Mouse (Mus musculus) T-helper 17 cell (primary cell): Measurements from ENCODE around the gene Pars2.

Experiments
- in situ Hi-C, 2 experiments: fragments of 300-600 bp; cut with MboI, MseI; formaldehyde crosslinking; loops; 1 replicate in 1 of 2; 2 replicates in 1 of 2; pipeline ENCODE4 v1.15.1; 2025; ENCODE audit warnings: high pct_unique_total_duplicates in 2 of 2

Gene Pars2

DNA sequence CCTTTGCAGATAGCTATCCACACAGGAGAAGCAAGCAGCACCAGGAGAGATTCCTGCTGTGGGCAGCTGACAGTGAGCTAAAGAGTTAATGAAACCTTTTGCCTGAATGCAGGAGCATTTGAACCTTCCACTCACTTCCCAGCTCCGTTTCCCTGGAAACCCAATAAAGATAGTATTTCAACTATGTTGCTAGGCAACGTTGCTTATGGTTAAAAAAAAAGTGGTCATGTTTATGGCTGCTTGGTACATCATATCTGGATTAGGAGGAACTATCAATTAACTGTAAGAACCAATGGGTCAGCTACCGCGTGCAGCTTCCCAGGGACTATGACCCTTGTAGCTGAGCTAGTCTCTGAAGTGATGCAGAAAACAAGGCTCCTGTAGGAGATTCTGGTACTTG, 49.9 kb downstream of the Pars2 start:
- in situ Hi-C loops, result no loop called here

DNA sequence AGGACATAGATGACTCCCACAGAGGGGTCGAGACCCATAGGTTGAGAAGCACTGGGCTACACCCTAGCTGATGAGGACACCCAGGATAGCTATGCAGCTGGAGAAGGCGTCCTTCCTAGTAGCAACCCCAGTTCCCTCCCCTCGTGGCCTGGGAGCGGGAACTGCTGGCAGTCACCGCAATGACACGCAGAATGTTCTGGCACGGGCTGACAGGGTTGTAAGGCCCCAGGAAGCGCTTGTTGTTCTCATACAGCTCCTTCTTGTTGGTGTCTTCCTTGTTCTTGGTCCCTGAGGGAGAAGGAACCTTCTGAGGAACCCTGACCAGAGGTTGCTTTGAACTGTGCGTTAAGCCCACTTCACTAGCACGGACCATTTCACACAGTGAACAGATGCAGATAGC, 53.1 kb downstream of the Pars2 start:
- in situ Hi-C loops, result no loop called here

DNA sequence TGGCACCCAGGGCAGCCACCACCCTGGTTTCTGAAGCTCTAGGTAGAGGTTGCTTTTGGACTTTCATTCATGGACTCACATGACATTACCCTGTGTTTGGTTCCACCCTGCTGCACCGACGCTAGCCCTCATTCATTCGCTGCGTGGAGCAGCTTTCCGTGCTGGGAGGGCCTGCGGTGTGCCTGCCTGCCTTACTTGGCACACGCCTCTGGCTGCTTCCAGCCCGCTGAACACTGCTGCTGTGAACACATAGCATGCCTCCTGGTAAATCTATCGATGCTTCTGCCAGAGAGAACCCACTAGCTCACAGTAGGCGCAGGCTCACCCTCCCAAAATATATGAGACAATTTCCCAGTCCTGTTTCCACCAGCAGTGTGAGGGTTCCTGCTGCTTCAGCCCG, 53.5 kb downstream of the Pars2 start:
- in situ Hi-C loops, result no loop called here
